9 mouse cellular contexts compared by ENCODE assay signal in the genomic region with DNA sequence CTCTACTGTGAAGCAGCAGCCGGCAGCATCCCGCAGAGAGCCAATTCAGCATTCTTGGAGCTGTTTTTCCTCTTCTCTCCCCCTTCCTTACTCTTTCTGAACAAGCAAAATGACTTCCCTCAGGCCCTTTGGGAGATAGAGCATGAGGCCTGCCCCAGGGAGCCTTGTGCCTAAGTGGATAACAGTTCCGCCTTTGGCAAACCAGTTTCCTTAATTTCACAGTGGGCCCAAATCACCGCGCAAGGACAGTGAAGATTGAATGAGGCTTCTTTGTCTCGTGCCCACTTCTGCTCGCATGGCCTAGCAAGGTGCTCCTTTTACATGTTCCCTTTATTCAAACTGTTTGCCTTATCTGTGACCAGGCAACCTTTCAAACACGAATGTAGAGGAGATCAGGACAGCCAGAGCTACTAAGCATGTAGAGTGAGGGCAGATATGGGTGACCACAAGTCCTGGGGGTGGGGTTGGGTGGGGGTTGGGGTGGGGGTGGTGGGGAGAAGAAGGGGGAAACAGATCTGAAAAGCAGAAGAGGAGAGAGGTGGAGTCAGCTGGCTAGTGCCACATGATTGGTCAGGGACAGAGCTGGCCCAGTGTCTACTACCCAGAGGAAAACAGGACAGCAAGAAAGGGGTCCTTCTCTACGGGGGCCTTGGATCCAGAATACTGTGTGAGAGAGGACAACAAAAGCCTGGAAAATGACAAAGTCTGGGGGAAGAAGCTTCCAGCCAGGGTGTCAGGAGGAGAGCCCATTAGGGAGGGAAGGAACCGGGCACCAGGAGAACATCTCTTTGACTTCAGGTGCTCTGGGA.
DNase-seq lines count a peak whose midpoint lies in the region; ATAC-seq lines count a peak whose summit lies in the region.
"Had no signal": no experiment of that assay in that cellular context is flagged by ENCODE, and none has a peak within 500 bp of the region (broad histone marks: within the 10 kb centered on the region; RNA-seq: fewer than 3 reads in every experiment).

No protein-coding gene starts in this region.

- 15% methylated on average over 10 of the region's 10 CpGs for WGBS in embryonic facial prominence, embryonic 10.5 days
- 12% methylated on average over 10 of the region's 10 CpGs for WGBS in midbrain, embryonic 14.5 days

- ATAC-seq in midbrain, embryonic 14.5 days (ENCODE audit: low FRiP score, low TSS enrichment), result peak; percentile 21

- H3K9me3 ChIP-seq in embryonic facial prominence, embryonic 10.5 days, result no peaks in the 10 kb centered on the region
- no peaks in the 10 kb centered on the region for H3K9me3 ChIP-seq in midbrain, embryonic 14.5 days (ENCODE audit: control insufficient read depth, low read length)
- H3K9me3 ChIP-seq: G1E had no signal

- peak overlapping the region; percentile 73 for H3K27ac ChIP-seq in embryonic facial prominence, embryonic 10.5 days (replicated peaks)
- peak overlapping the region; percentile 84 for H3K27ac ChIP-seq in midbrain, embryonic 14.5 days (replicated peaks; ENCODE audit: low read depth, low read length)

- H3K36me3 ChIP-seq in embryonic facial prominence, embryonic 10.5 days (replicated peaks), result no peaks in the 10 kb centered on the region
- no peaks in the 10 kb centered on the region for H3K36me3 ChIP-seq in midbrain, embryonic 14.5 days (ENCODE audit: control insufficient read depth, insufficient read depth, low read length)
- H3K36me3 ChIP-seq: G1E had no signal

- intact Hi-C loops in gastrocnemius, postnatal 36 days (cut with DNase I), result loop anchor here (5.0 kb wide), 1 partner anchor 1113 kb away; no protein-coding TSS in a partner anchor

- H3K4me2 ChIP-seq in midbrain, embryonic 14.5 days (ENCODE audit: low read length), result peak overlapping the region; percentile 61

- peak overlapping the region; percentile 60 for H3K9ac ChIP-seq in midbrain, embryonic 14.5 days (replicated peaks; ENCODE audit: low read length)

- H3K4me1 ChIP-seq in embryonic facial prominence, embryonic 10.5 days, result peaks cover 16% of the 10 kb centered on the region
- H3K4me1 ChIP-seq in midbrain, embryonic 14.5 days (ENCODE audit: control insufficient read depth, insufficient read depth, low read length), result peaks cover 12% of the 10 kb centered on the region; the same call in 1 of the 2 replicates

- peaks cover 15% of the 10 kb centered on the region; the same call in 1 of the 2 replicates for H3K27me3 ChIP-seq in embryonic facial prominence, embryonic 10.5 days (replicated peaks; ENCODE audit: low read depth, poor library complexity, severe bottlenecking)
- no peaks in the 10 kb centered on the region for H3K27me3 ChIP-seq in midbrain, embryonic 14.5 days (ENCODE audit: control insufficient read depth, insufficient read depth, low read length)

- peak overlapping the region; percentile 57 for H3K4me3 ChIP-seq in embryonic facial prominence, embryonic 10.5 days
- H3K4me3 ChIP-seq in midbrain, embryonic 14.5 days (replicated peaks; ENCODE audit: low read depth, low read length), result peak overlapping the region; percentile 40

- peak; percentile 35 for DNase-seq in gastrocnemius, postnatal 25 days
- no peak for DNase-seq in gastrocnemius, postnatal 36 days
- DNase-seq in embryonic facial prominence, embryonic 10.5 days (ENCODE audit: low spot score), result no peak
- DNase-seq in hindlimb bud, embryonic 11.5 days (ENCODE audit: extremely low spot score, low read depth, low spot score), result peak; percentile 6
- peak; percentile 21 for DNase-seq in midbrain, embryonic 14.5 days
- no peak for DNase-seq in ovary, adult 18-20 months (ENCODE audit: low spot score)
- DNase-seq in lung, postnatal 14 days, result no peak
- DNase-seq in frontal cortex, adult 2 months (ENCODE audit: extremely low spot score in 1 of 2, low spot score in 1 of 2), result no peak

Comparison
In these comparisons a context has a peak if more than half of its experiments do, and no peak if none do; other contexts are left out.
1. DNase-seq: peak in gastrocnemius, postnatal 25 days (single experiment), hindlimb bud, embryonic 11.5 days (single experiment) and midbrain, embryonic 14.5 days (single experiment); none in gastrocnemius, postnatal 36 days (0 of 2), embryonic facial prominence, embryonic 10.5 days (single experiment), ovary, adult 18-20 months (single experiment), lung, postnatal 14 days (single experiment) and frontal cortex, adult 2 months (0 of 2).